ENCODE assay signal across 19 mouse cellular contexts in genomic region chr11:65435699-65436161, GRCm38 (mm10).
DNase-seq lines count a peak whose midpoint lies in the region; ATAC-seq lines count a peak whose summit lies in the region.
"Had no signal": no experiment of that assay in that cellular context is flagged by ENCODE, and none has a peak within 500 bp of the region (broad histone marks: within the 10 kb centered on the region; RNA-seq: fewer than 3 reads in every experiment).

No protein-coding gene starts in this region.

- no peak overlapping the region for H3K9ac ChIP-seq in forebrain, embryonic 14.5 days (ENCODE audit: low read length)
- H3K9ac ChIP-seq in forebrain, embryonic 12.5 days = no peak overlapping the region
- no peak overlapping the region for H3K9ac ChIP-seq in lung, embryonic 16.5 days (ENCODE audit: low read length)
- H3K9ac ChIP-seq in heart, embryonic 11.5 days (ENCODE audit: low read depth, low read length) = no peak overlapping the region
- H3K9ac ChIP-seq: limb, embryonic 13.5 days; liver, postnatal 0 days; neural tube, embryonic 15.5 days had no signal

- no peaks in the 10 kb centered on the region for H3K9me3 ChIP-seq in forebrain, embryonic 14.5 days (replicated peaks; ENCODE audit: control insufficient read depth, low read length)
- H3K9me3 ChIP-seq in forebrain, embryonic 12.5 days = no peaks in the 10 kb centered on the region
- no peaks in the 10 kb centered on the region for H3K9me3 ChIP-seq in lung, embryonic 16.5 days (ENCODE audit: control insufficient read depth, low read length)
- H3K9me3 ChIP-seq in heart, embryonic 11.5 days (replicated peaks; ENCODE audit: control insufficient read depth, low read length) = no peaks in the 10 kb centered on the region
- H3K9me3 ChIP-seq: limb, embryonic 13.5 days; neural tube, embryonic 15.5 days had no signal

- H3K4me2 ChIP-seq in forebrain, embryonic 14.5 days (ENCODE audit: low read length) = no peak overlapping the region
- H3K4me2 ChIP-seq in forebrain, embryonic 12.5 days = no peak overlapping the region
- H3K4me2 ChIP-seq in lung, embryonic 16.5 days (ENCODE audit: low read depth, low read length) = no peak overlapping the region
- H3K4me2 ChIP-seq in heart, embryonic 11.5 days = no peak overlapping the region
- H3K4me2 ChIP-seq: limb, embryonic 13.5 days; neural tube, embryonic 15.5 days had no signal

- 47% methylated on average over 4 of the region's 4 CpGs for WGBS in forebrain, embryonic 14.5 days
- WGBS in forebrain, embryonic 12.5 days = 77% methylated on average over 4 of the region's 4 CpGs
- WGBS in lung, embryonic 16.5 days = 52% methylated on average over 4 of the region's 4 CpGs
- WGBS in heart, embryonic 11.5 days (ENCODE audit: insufficient replicate concordance) = 86% methylated on average over 4 of the region's 4 CpGs

- DNase-seq in forebrain, embryonic 14.5 days (ENCODE audit: low spot score) = peak; percentile 73
- no peak for DNase-seq in lung, postnatal 14 days
- peak; percentile 21 to 40 for DNase-seq in cerebellum, postnatal 36 days
- no peak for DNase-seq in spleen, postnatal 10 days (ENCODE audit: low spot score in 2 of 2)
- DNase-seq: gastrocnemius, adult 2 months; heart, adult 2 months; heart, postnatal 10 days; kidney, postnatal 25 days; layer of hippocampus, postnatal 36 days; liver, postnatal 0 days; right cerebral cortex, postnatal 14 days; thymus, postnatal 14 days had no signal

- H3K27ac ChIP-seq in forebrain, embryonic 14.5 days (ENCODE audit: low read depth, low read length) = no peak overlapping the region
- H3K27ac ChIP-seq in forebrain, embryonic 12.5 days = no peak overlapping the region
- no peak overlapping the region for H3K27ac ChIP-seq in lung, embryonic 16.5 days (ENCODE audit: low read length)
- no peak overlapping the region for H3K27ac ChIP-seq in heart, embryonic 11.5 days (ENCODE audit: low read depth, low read length)
- H3K27ac ChIP-seq: gastrocnemius, adult 2 months; heart, adult 2 months; limb, embryonic 13.5 days; neural tube, embryonic 15.5 days had no signal

- H3K36me3 ChIP-seq in forebrain, embryonic 14.5 days (ENCODE audit: control insufficient read depth, insufficient read depth, low read length) = no peaks in the 10 kb centered on the region
- H3K36me3 ChIP-seq in forebrain, embryonic 12.5 days (replicated peaks) = no peaks in the 10 kb centered on the region
- no peaks in the 10 kb centered on the region for H3K36me3 ChIP-seq in lung, embryonic 16.5 days (ENCODE audit: control insufficient read depth, insufficient read depth, low read length)
- H3K36me3 ChIP-seq in heart, embryonic 11.5 days (ENCODE audit: control insufficient read depth, insufficient read depth, low read length) = no peaks in the 10 kb centered on the region
- H3K36me3 ChIP-seq: limb, embryonic 13.5 days; neural tube, embryonic 15.5 days had no signal

- no peak overlapping the region for H3K4me3 ChIP-seq in forebrain, embryonic 14.5 days (ENCODE audit: low read depth, low read length)
- no peak overlapping the region for H3K4me3 ChIP-seq in forebrain, embryonic 12.5 days (replicated peaks)
- no peak overlapping the region for H3K4me3 ChIP-seq in lung, embryonic 16.5 days (ENCODE audit: low read length)
- no peak overlapping the region for H3K4me3 ChIP-seq in heart, embryonic 11.5 days (ENCODE audit: low read depth, low read length)
- H3K4me3 ChIP-seq: gastrocnemius, adult 2 months; heart, adult 2 months; limb, embryonic 13.5 days; neural tube, embryonic 15.5 days had no signal

- peak; percentile 34; the same call in 1 of the 2 replicates for ATAC-seq in forebrain, embryonic 14.5 days
- ATAC-seq in forebrain, embryonic 12.5 days (ENCODE audit: low FRiP score) = no peak
- ATAC-seq in lung, embryonic 16.5 days (ENCODE audit: low read depth) = peak; percentile 52
- no peak for ATAC-seq in heart, embryonic 11.5 days (replicated peaks; ENCODE audit: insufficient number of reproducible peaks, low FRiP score, low TSS enrichment)
- no peak for ATAC-seq in monocyte, adult 5-6 weeks (replicated peaks; ENCODE audit: insufficient number of reproducible peaks, low FRiP score, low TSS enrichment, poor library complexity, severe bottlenecking)
- ATAC-seq: inflammation-experienced regulatory T-cells, adult 6 months; liver, postnatal 0 days had no signal

- 0 out of 2 replicates have a peak, but pooled peaks cover 2% of the 10 kb centered on the region for H3K4me1 ChIP-seq in forebrain, embryonic 14.5 days (ENCODE audit: control insufficient read depth, insufficient read depth, low read length)
- H3K4me1 ChIP-seq in forebrain, embryonic 12.5 days = no peaks in the 10 kb centered on the region
- no peaks in the 10 kb centered on the region for H3K4me1 ChIP-seq in lung, embryonic 16.5 days (replicated peaks; ENCODE audit: control insufficient read depth, insufficient read depth, low read length)
- H3K4me1 ChIP-seq in heart, embryonic 11.5 days (ENCODE audit: control insufficient read depth, insufficient read depth, low read length) = no peaks in the 10 kb centered on the region

- H3K27me3 ChIP-seq in forebrain, embryonic 14.5 days (replicated peaks; ENCODE audit: control insufficient read depth, insufficient read depth, low read length) = no peaks in the 10 kb centered on the region
- no peaks in the 10 kb centered on the region for H3K27me3 ChIP-seq in forebrain, embryonic 12.5 days
- no peaks in the 10 kb centered on the region for H3K27me3 ChIP-seq in lung, embryonic 16.5 days (ENCODE audit: control insufficient read depth, insufficient read depth, low read depth, low read length)
- H3K27me3 ChIP-seq in heart, embryonic 11.5 days (ENCODE audit: control insufficient read depth, insufficient read depth, low read length) = no peaks in the 10 kb centered on the region
- H3K27me3 ChIP-seq: limb, embryonic 13.5 days; neural tube, embryonic 15.5 days had no signal

Comparison
In these comparisons a context has a peak if more than half of its experiments do, and no peak if none do; other contexts are left out.
1. ATAC-seq: peak in forebrain, embryonic 14.5 days (single experiment) and lung, embryonic 16.5 days (single experiment); none in forebrain, embryonic 12.5 days (single experiment), heart, embryonic 11.5 days (single experiment) and monocyte, adult 5-6 weeks (single experiment).
2. DNase-seq: peak in forebrain, embryonic 14.5 days (single experiment) and cerebellum, postnatal 36 days (2 of 2); none in lung, postnatal 14 days (single experiment) and spleen, postnatal 10 days (0 of 2).